Mouse (Mus musculus) hindbrain, embryonic 13.5 days (tissue): ENCODE results near the gene Smok2a. TPM values are rescaled to one million over a fixed set of nuclear protein-coding genes. Genes with fewer than 3 reads are reported as not detected.
A peak's percentile ranks its signal among the peaks of the same experiment; 100 is the strongest.
"Not testable (repeated sequence)": the region's sequence is repeated elsewhere in the genome, so short reads cannot be mapped to it uniquely, and the experiment has no call there.

Source experiments
- ATAC-seq: fragments of 200-750 bp; cut with Nextera tagmentation; 2 replicates; pipeline ENCODE4 v1.8.0; 2017; ENCODE audit warnings: moderate TSS enrichment; ENCODE audit not compliant: low FRiP score
- H3K27ac ChIP-seq: fragments of 300-500 bp; sonication (generic); 2 replicates; pipeline ENCODE4 v1.5.1; 2015; ENCODE audit warnings: inconsistent platforms, mild to moderate bottlenecking, moderate library complexity
- H3K27me3 ChIP-seq: fragments of 300-500 bp; sonication (generic); 2 replicates; pipeline ENCODE4 v1.6.1; 2015; ENCODE audit warnings: mild to moderate bottlenecking, inconsistent platforms
- H3K36me3 ChIP-seq: fragments of 300-500 bp; sonication (generic); 2 replicates; pipeline ENCODE4 v1.6.1; 2015; ENCODE audit warnings: mild to moderate bottlenecking, inconsistent platforms
- H3K4me1 ChIP-seq: fragments of 300-500 bp; sonication (generic); replicated peaks from 2 replicates; pipeline ENCODE4 v1.6.1; 2015; ENCODE audit warnings: inconsistent platforms
- H3K4me2 ChIP-seq: fragments of 300-500 bp; sonication (generic); 2 replicates; pipeline ENCODE4 v1.6.1; 2015; ENCODE audit warnings: inconsistent platforms, mild to moderate bottlenecking, moderate library complexity
- H3K4me3 ChIP-seq: fragments of 300-500 bp; sonication (generic); 2 replicates; pipeline ENCODE4 v1.5.1; 2015; ENCODE audit warnings: mild to moderate bottlenecking, inconsistent platforms
- H3K9ac ChIP-seq: fragments of 300-500 bp; sonication (generic); 2 replicates; pipeline ENCODE4 v1.6.1; 2015; ENCODE audit warnings: mild to moderate bottlenecking, inconsistent platforms
- H3K9me3 ChIP-seq: fragments of 300-500 bp; sonication (generic); 2 replicates; pipeline ENCODE4 v1.6.1; 2016; ENCODE audit warnings: inconsistent platforms
- WGBS: fragments of 180-500 bp; shearing (Covaris S2); methylation state at CpG from one replicate; pipeline ENCODE4 v1.1.7; 2015; 5-methylcytosine and 5-hydroxymethylcytosine counted together
- polyA plus RNA-seq: library from polyadenylated mRNA; unstranded; fragments of >200 nt; fragmentation: Nextera tagmentation; extraction: Ambion mirVana; gene quantifications from 2 replicates; pipeline ENCODE4 v1.2.1, GENCODE M21; 2015

Gene Smok2a
- polyA plus RNA-seq, 1 experiment from 2014 or later: not detected

DNA sequence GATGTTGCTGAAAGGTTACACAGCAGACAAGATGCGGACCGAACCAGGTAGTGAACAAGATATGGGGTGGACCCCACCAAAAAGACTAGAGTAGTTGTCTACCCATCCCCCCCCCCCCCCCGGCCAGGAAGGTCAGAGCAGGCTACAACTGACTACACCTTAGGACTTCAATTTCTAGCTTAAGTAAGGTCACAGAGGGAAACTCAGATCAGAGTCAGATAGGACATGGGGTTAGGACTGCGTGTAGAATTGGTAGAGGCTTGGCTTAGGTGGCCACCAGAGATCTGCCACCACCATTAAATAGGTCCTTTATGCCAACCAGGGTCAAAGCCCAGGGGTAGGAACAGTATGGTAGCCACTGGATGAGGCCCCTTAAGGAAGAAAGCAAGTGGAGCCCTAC, 18.5 kb downstream of the Smok2a start:
- WGBS: 86% methylated on average over 4 of the region's 4 CpGs
- H3K27ac ChIP-seq, H3K36me3 ChIP-seq, H3K4me2 ChIP-seq, H3K4me3 ChIP-seq, H3K9ac ChIP-seq, H3K4me1 ChIP-seq, H3K27me3 ChIP-seq: not testable (repeated sequence)
- 0 out of 2 replicates have a peak, but pooled peaks have one; percentile 26 for ATAC-seq
- H3K9me3 ChIP-seq: peaks cover 57% of the 10 kb centered on the region

DNA sequence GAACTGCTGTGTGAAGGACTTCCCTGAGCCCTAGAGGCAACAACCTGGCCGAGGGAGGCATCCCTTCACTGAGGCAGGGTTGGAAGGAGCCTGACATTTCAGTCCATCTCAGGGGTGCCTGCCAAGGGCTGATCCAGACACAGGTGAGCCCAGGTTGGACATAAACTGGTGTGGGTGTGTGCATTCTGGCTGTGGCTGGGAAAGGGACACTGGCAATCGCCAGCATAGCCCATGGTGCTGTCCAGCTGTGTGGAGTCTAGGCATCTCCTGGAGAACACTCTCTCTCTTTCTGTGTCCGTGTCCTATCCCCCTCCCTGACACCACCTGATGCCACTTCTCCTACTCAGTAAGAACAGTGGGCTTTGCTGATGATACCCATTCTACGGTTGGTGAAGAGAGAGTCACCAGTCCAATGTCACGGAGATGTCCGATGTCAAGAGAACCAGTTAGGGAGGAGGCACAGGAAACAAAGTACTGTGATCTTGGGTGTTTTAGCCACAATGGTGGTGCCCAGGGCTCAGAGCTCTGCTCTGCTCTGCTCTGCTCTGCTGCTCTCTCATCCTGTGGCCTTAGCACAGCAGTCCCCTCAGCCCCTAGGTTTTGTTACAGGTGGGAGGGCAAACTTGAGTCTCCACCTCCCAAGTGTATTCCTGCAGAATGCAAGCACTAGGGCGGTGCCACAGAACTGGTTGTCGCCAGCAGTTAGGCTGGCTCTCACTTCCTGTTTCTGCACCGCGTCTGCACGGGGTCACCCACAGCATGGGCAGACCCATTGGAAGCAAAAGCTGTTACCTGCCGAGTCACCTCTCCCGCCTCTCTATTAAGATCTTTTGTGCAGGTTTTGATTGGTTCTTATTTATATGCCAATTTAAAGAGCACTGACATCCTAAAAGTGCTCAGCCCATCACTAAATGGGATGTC, 20.1 kb downstream of the Smok2a start:
- not testable (repeated sequence) for H3K4me3 ChIP-seq, H3K4me1 ChIP-seq, H3K27me3 ChIP-seq, H3K27ac ChIP-seq, H3K9ac ChIP-seq, H3K36me3 ChIP-seq, H3K4me2 ChIP-seq
- 90% methylated on average over 7 of the region's 13 CpGs for WGBS
- peak; percentile 54; the same call in 1 of the 2 replicates for ATAC-seq
- peaks cover 41% of the 10 kb centered on the region for H3K9me3 ChIP-seq

DNA sequence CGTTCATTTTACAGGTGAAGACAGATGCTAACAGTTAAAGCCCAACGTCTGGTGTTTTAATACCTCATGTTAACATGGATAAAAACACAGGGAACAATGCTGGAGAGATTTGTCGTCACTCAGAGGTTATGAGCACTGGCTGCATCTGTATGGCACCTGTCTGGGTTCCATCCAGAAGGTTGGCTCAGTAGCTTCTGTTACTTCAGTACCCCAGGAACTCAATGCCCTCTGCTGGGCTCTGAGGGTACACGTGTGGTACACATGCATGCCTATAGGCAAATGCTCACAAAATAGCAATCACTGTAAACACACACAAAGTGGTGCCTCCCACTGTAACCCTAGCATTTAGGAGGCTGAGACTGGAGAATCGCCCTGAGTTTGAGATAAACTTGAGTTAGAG, 33.8 kb downstream of the Smok2a start:
- 62% methylated on average over 1 of the region's 5 CpGs for WGBS

More for the DNA sequence above, 33.8 kb downstream of the Smok2a start:
- H3K27me3 ChIP-seq, H3K9ac ChIP-seq, H3K27ac ChIP-seq, H3K36me3 ChIP-seq, H3K4me1 ChIP-seq, H3K4me2 ChIP-seq, H3K4me3 ChIP-seq: not testable (repeated sequence)
- ATAC-seq: 0 out of 2 replicates have a peak, but pooled peaks have one; percentile 49
- peaks cover 14% of the 10 kb centered on the region for H3K9me3 ChIP-seq

Other genes starting within 250 kb of the Smok2a start
- gene Wtap, start 227.0 kb upstream of the Smok2a start, polyA plus RNA-seq: 136 and 140 TPM in 2 replicates
- 117 and 121 TPM in 2 replicates for gene Sod2, start 214.3 kb upstream of the Smok2a start, polyA plus RNA-seq
- gene Gpr31b, start 168.9 kb upstream of the Smok2a start, polyA plus RNA-seq: not detected in 2 replicates
- gene Tcp10b, start 160.1 kb upstream of the Smok2a start, polyA plus RNA-seq: 0.23 TPM in 1 of 2 replicates, not detected in the other
- not detected in 2 replicates for gene Unc93a, start 89.4 kb upstream of the Smok2a start, polyA plus RNA-seq
- not detected in 2 replicates for gene Smok2b, start 9.1 kb downstream of the Smok2a start, polyA plus RNA-seq
- gene Tcp10c, start 133.4 kb downstream of the Smok2a start, polyA plus RNA-seq: not detected in 2 replicates